Mouse (Mus musculus) stomach, postnatal 0 days (tissue): ENCODE data around the gene Mep1a.

ENCODE experiments used
- CTCF ChIP-seq: IDR thresholded peaks from 2 replicates; pipeline ENCODE4 v1.5.1; 2016; ENCODE audit warnings: antibody characterized with exemption, low read depth, mild to moderate bottlenecking, moderate library complexity
- EP300 ChIP-seq: optimal IDR thresholded peaks from 2 replicates; pipeline ENCODE3; 2016; ENCODE audit warnings: antibody characterized with exemption

DNA sequence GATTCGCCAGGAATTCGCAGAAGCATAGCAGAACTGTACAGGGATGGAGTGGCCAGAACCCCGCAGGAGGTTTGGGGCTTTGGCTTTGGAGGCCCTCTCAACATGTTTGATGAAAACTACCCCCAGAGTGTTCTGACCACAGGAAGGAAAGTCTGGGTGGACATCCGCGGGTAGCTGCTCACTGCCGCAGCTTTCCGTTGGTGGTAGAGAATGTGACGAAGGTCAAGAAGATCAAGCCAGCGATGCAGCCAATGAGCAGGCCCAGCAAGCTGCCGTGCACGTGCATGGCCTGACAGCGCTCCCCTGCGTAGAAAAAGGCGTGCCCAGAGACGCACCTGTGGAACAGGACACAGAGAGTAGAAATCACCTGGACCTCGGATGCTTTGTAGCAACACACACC lies 27.8 kb downstream of the Mep1a start:
- no peak for TF ChIP-seq CTCF
- no peak for TF ChIP-seq EP300
